Mouse (Mus musculus) liver, embryonic 14.5 days (tissue): Measurements from ENCODE around the gene Adgrl3. TPM values are rescaled to one million over a fixed set of nuclear protein-coding genes. Genes with fewer than 3 reads are reported as not detected.

Experiments
- ATAC-seq: fragments of 200-750 bp; cut with Nextera tagmentation; 2 replicates; pipeline ENCODE4 v1.8.0; 2017; ENCODE audit warnings: moderate number of reproducible peaks, mild to moderate bottlenecking, moderate library complexity; ENCODE audit not compliant: insufficient read depth
- DNase-seq, 3 experiments: peaks; one replicate each; pipeline ENCODE4 v3.0.0-alpha.2; 2012 to 2013; ENCODE audit warnings: low read depth in 3 of 3, low spot score in 3 of 3
- H3K27ac ChIP-seq: fragments of 300-500 bp; sonication (generic); 2 replicates; pipeline ENCODE4 v1.5.1; 2014; ENCODE audit warnings: moderate library complexity, mild to moderate bottlenecking, control low read depth, inconsistent platforms
- H3K27me3 ChIP-seq: fragments of 300-500 bp; sonication (generic); 2 replicates; pipeline ENCODE4 v1.6.1; 2014; ENCODE audit warnings: mild to moderate bottlenecking, low read length, moderate library complexity; ENCODE audit not compliant: control insufficient read depth, insufficient read depth
- H3K36me3 ChIP-seq: fragments of 300-500 bp; sonication (generic); replicated peaks from 2 replicates; pipeline ENCODE4 v1.6.1; 2014; ENCODE audit warnings: low read depth; ENCODE audit not compliant: control insufficient read depth, insufficient read depth
- H3K4me1 ChIP-seq, 2 experiments: fragments of 200-500 bp in 1 of 2; fragments of 300-500 bp in 1 of 2; sonication (generic) in 1 of 2; replicated peaks; 2 replicates each; pipeline ENCODE4 v1.6.1; 2012 to 2014; ENCODE audit warnings: antibody characterized with exemption in 1 of 2, inconsistent platforms in 1 of 2, low read length in 1 of 2; ENCODE audit not compliant: control insufficient read depth in 2 of 2, insufficient read depth in 2 of 2
- H3K4me2 ChIP-seq: fragments of 300-500 bp; sonication (generic); 2 replicates; pipeline ENCODE4 v1.6.1; 2014; ENCODE audit warnings: low read depth, mild to moderate bottlenecking, control low read depth, moderate library complexity
- H3K4me3 ChIP-seq, 2 experiments: fragments of 200-500 bp in 1 of 2; fragments of 300-500 bp in 1 of 2; sonication (generic) in 1 of 2; 2 replicates each; pipeline ENCODE4 v1.5.1; 2012 to 2014; ENCODE audit warnings: low read depth in 2 of 2, low read length in 2 of 2, mild to moderate bottlenecking in 2 of 2, control low read depth in 1 of 2, inconsistent platforms in 1 of 2, moderate library complexity in 1 of 2; ENCODE audit not compliant: insufficient read depth in 1 of 2
- H3K9ac ChIP-seq: fragments of 300-500 bp; sonication (generic); replicated peaks from 2 replicates; pipeline ENCODE4 v1.6.1; 2014; ENCODE audit warnings: mild to moderate bottlenecking, control low read depth, moderate library complexity
- H3K9me3 ChIP-seq: fragments of 300-500 bp; sonication (generic); 2 replicates; pipeline ENCODE4 v1.6.1; 2016; ENCODE audit warnings: low read length, mixed read lengths; ENCODE audit not compliant: control insufficient read depth
- CTCF ChIP-seq: IDR thresholded peaks from 2 replicates; pipeline ENCODE4 v1.5.1; 2016; ENCODE audit warnings: antibody characterized with exemption, low read depth, control low read depth
- EP300 ChIP-seq: IDR thresholded peaks from 2 replicates; pipeline ENCODE4 v1.6.1; 2016; ENCODE audit warnings: antibody characterized with exemption, low read depth
- WGBS: fragments of 180-500 bp; shearing (Covaris S2); extraction: QIAGEN DNeasy Blood & Tissue Kit; methylation state at CpG from one replicate; pipeline ENCODE4 v1.1.7; 2014; ENCODE audit not compliant: insufficient replicate concordance; 5-methylcytosine and 5-hydroxymethylcytosine counted together
- polyA plus RNA-seq, 2 experiments: library from polyadenylated mRNA; depleted of rRNA in 1 of 2; stranded (reverse) in 1 of 2; unstranded in 1 of 2; fragments of >200 nt; fragmentation: Nextera tagmentation in 1 of 2; extraction: Ambion mirVana in 1 of 2; gene quantifications; 2 replicates each; pipeline versions ENCODE4 v1.2.1 to v1.2.3; 2012 to 2014

The Adgrl3 gene
- polyA plus RNA-seq, 2 experiments, result 0.61 to 0.63 TPM

DNA sequence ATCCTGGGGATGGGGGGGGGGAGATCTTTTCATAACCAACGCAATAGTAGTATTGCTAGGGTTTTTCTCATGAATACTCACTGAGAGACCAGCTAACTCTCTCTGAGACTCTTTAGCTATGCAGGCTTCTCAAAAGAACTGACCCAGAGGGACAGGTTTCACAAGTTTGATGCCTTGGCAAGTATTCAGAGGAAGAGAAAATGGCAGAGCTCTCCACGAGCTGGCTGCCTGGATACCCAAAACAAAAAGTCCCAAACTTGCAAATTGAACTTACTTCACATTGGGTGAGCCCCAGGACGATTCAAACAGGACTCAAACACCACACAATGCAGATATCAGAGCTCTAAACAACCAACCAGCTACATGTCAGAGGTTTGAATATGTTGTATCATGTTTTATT lies 563.5 kb downstream of the Adgrl3 start:
- H3K4me2 ChIP-seq, result no peak overlapping the region
- no peak for DNase-seq
- no peaks in the 10 kb centered on the region for H3K36me3 ChIP-seq
- no peak for ATAC-seq
- H3K27me3 ChIP-seq, result no peaks in the 10 kb centered on the region
- H3K27ac ChIP-seq, result no peak overlapping the region
- H3K9me3 ChIP-seq, result no peaks in the 10 kb centered on the region
- H3K4me3 ChIP-seq, result no peak overlapping the region
- H3K4me1 ChIP-seq, result no peaks in the 10 kb centered on the region
- TF ChIP-seq CTCF, result no peak
- TF ChIP-seq EP300, result no peak
- H3K9ac ChIP-seq, result no peak overlapping the region
- 37% methylated on average over 3 of the region's 3 CpGs for WGBS

- ATAC-seq (no peak), DNase-seq (no peak)
- Histone ChIP-seq H3K4me2 (no peak overlapping the region), H3K9ac (no peak overlapping the region), H3K36me3 (no peaks in the 10 kb centered on the region), H3K27ac (no peak overlapping the region), H3K4me1 (no peaks in the 10 kb centered on the region), H3K27me3 (no peaks in the 10 kb centered on the region), H3K9me3 (no peaks in the 10 kb centered on the region), H3K4me3 (no peak overlapping the region)
- 43% methylated on average over 3 of the region's 3 CpGs for WGBS
- TF ChIP-seq CTCF, result no peak
- no peak for TF ChIP-seq EP300
Measured at GRCm38 (mm10) chr5:81584945-81585344, 565.0 kb downstream of the Adgrl3 start.

GRCm38 (mm10) chr5:81590005-81590694 lies 570.2 kb downstream of the Adgrl3 start:
- no peaks in the 10 kb centered on the region for H3K27me3 ChIP-seq

GRCm38 (mm10) chr5:81591481-81591880 lies 571.5 kb downstream of the Adgrl3 start:
- H3K27me3 ChIP-seq, result no peaks in the 10 kb centered on the region
- H3K36me3 ChIP-seq, result no peaks in the 10 kb centered on the region
- H3K4me1 ChIP-seq, result no peaks in the 10 kb centered on the region
- DNase-seq, result no peak
- ATAC-seq, result no peak
- H3K4me2 ChIP-seq, result no peak overlapping the region
- H3K9ac ChIP-seq, result no peak overlapping the region
- H3K27ac ChIP-seq, result no peak overlapping the region
- H3K9me3 ChIP-seq, result no peaks in the 10 kb centered on the region
- TF ChIP-seq EP300, result no peak
- TF ChIP-seq CTCF, result no peak
- WGBS, result 33% methylated on average over 3 of the region's 3 CpGs
- H3K4me3 ChIP-seq, result no peak overlapping the region

More at GRCm38 (mm10) chr5:81590005-81590694, 570.2 kb downstream of the Adgrl3 start:
- no peak overlapping the region for H3K27ac ChIP-seq
- H3K36me3 ChIP-seq, result no peaks in the 10 kb centered on the region
- ATAC-seq (no peak), DNase-seq (no peak)
- no peak overlapping the region for H3K4me2 ChIP-seq
- no peak overlapping the region for H3K4me3 ChIP-seq
- H3K9ac ChIP-seq, result no peak overlapping the region
- no peaks in the 10 kb centered on the region for H3K4me1 ChIP-seq
- TF ChIP-seq CTCF, result no peak
- WGBS, result 65% methylated on average over 14 of the region's 14 CpGs
- no peaks in the 10 kb centered on the region for H3K9me3 ChIP-seq

- no peaks in the 10 kb centered on the region for H3K27me3 ChIP-seq
- no peaks in the 10 kb centered on the region for H3K4me1 ChIP-seq
- no peak overlapping the region for H3K9ac ChIP-seq
- no peak overlapping the region for H3K27ac ChIP-seq
- H3K36me3 ChIP-seq, result no peaks in the 10 kb centered on the region
- 70% methylated on average over 1 of the region's 1 CpGs for WGBS
- ATAC-seq, result no peak
- TF ChIP-seq EP300, result no peak
- no peak for DNase-seq
- no peak overlapping the region for H3K4me2 ChIP-seq
- H3K4me3 ChIP-seq, result no peak overlapping the region
- H3K9me3 ChIP-seq, result no peaks in the 10 kb centered on the region
Measured at GRCm38 (mm10) chr5:81593396-81593995, 573.6 kb downstream of the Adgrl3 start.
